Mouse (Mus musculus) CH12.LX (cell line): ENCODE results near the gene Golga1. TPM values are rescaled to one million over a fixed set of nuclear protein-coding genes. Genes with fewer than 3 reads are reported as not detected.

ENCODE experiments used
- DNase-seq: peaks from one replicate; pipeline ENCODE4 v3.0.0-alpha.2; 2013; ENCODE audit errors: extremely low read depth
- H3K27ac ChIP-seq: 2 replicates; pipeline ENCODE4 v1.5.1; 2012; ENCODE audit warnings: low read depth, mild to moderate bottlenecking, control low read depth, moderate library complexity; ENCODE audit not compliant: insufficient read depth
- H3K27me3 ChIP-seq: replicated peaks from 2 replicates; pipeline ENCODE3; 2012; ENCODE audit warnings: inconsistent platforms
- H3K36me3 ChIP-seq, 2 experiments: replicated peaks in 1 of 2; 2 replicates each; pipeline versions ENCODE3 to v1.6.1; 2012; ENCODE audit warnings: inconsistent platforms in 1 of 2, low read length in 1 of 2, mild to moderate bottlenecking in 1 of 2, mixed read lengths in 1 of 2, moderate library complexity in 1 of 2; ENCODE audit not compliant: control insufficient read depth in 1 of 2, insufficient read depth in 1 of 2
- H3K4me1 ChIP-seq, 2 experiments: 2 replicates each; pipeline ENCODE4 v1.6.1; 2012; ENCODE audit warnings: inconsistent platforms in 1 of 2, moderate library complexity in 1 of 2; ENCODE audit not compliant: insufficient read depth in 2 of 2, control insufficient read depth in 1 of 2
- H3K4me2 ChIP-seq: 2 replicates; pipeline ENCODE4 v1.6.1; 2012; ENCODE audit warnings: low read depth, mild to moderate bottlenecking, control low read depth; ENCODE audit not compliant: poor library complexity, insufficient read depth, severe bottlenecking
- H3K4me3 ChIP-seq, 3 experiments: fragments of 150-350 bp in 1 of 3; sonication (generic) in 1 of 3; replicated peaks in 1 of 3; 2 replicates each; pipeline versions ENCODE3 to v1.5.1; 2011 to 2012; ENCODE audit warnings: low read depth in 2 of 3, low read length in 2 of 3, mild to moderate bottlenecking in 2 of 3, moderate library complexity in 2 of 3, control low read depth in 1 of 3, improper control_type of control experiment in 1 of 3, inconsistent platforms in 1 of 3, mixed read lengths in 1 of 3; ENCODE audit not compliant: poor library complexity in 1 of 3
- H3K79me2 ChIP-seq: replicated peaks from 2 replicates; pipeline ENCODE4 v1.6.1; 2012; ENCODE audit warnings: mild to moderate bottlenecking, moderate library complexity; ENCODE audit not compliant: control insufficient read depth, poor library complexity, insufficient read depth, severe bottlenecking; ENCODE audit errors: extremely low read depth
- H3K9ac ChIP-seq: 2 replicates; pipeline ENCODE4 v1.6.1; 2012; ENCODE audit warnings: low read depth, mild to moderate bottlenecking, control low read depth, moderate library complexity; ENCODE audit not compliant: insufficient read depth
- H3K9me3 ChIP-seq: replicated peaks from 2 replicates; pipeline ENCODE3; 2012; ENCODE audit warnings: low read length, inconsistent platforms, mixed read lengths
- BHLHE40 ChIP-seq: IDR thresholded peaks from 2 replicates; pipeline ENCODE4 v1.6.1; 2011; ENCODE audit warnings: mild to moderate bottlenecking, low read depth, low read length, improper control_type of control experiment
- CHD1 ChIP-seq: IDR thresholded peaks from 2 replicates; pipeline ENCODE4 v1.6.1; 2012; ENCODE audit warnings: low read depth, low read length, improper control_type of control experiment, inconsistent platforms
- CHD2 ChIP-seq: IDR thresholded peaks from 2 replicates; pipeline ENCODE4 v1.6.1; 2011; ENCODE audit warnings: low read length, improper control_type of control experiment
- CTCF ChIP-seq, 2 experiments: IDR thresholded peaks in 1 of 2; conservative IDR thresholded peaks in 1 of 2; 2 replicates each; pipeline ENCODE4 v1.5.1; 2011 to 2012; ENCODE audit warnings: low read depth in 2 of 2, low read length in 2 of 2, improper control_type of control experiment in 1 of 2, inconsistent platforms in 1 of 2, mild to moderate bottlenecking in 1 of 2, moderate library complexity in 1 of 2
- E2F4 ChIP-seq: IDR thresholded peaks from 2 replicates; pipeline ENCODE4 v1.6.1; 2011; ENCODE audit warnings: low read depth, low read length, improper control_type of control experiment; ENCODE audit not compliant: insufficient replicate concordance
- ELF1 ChIP-seq: IDR thresholded peaks from 2 replicates; pipeline ENCODE4 v1.6.1; 2014; ENCODE audit warnings: low read depth, mild to moderate bottlenecking, inconsistent platforms, low read length, improper control_type of control experiment
- EP300 ChIP-seq: IDR thresholded peaks from 2 replicates; pipeline ENCODE4 v1.6.1; 2011; ENCODE audit warnings: low read length, improper control_type of control experiment
- ETS1 ChIP-seq: conservative IDR thresholded peaks from 2 replicates; pipeline ENCODE4 v1.6.1; 2012; ENCODE audit warnings: low read depth, mild to moderate bottlenecking, inconsistent platforms, low read length, improper control_type of control experiment, moderate library complexity
- GABPA ChIP-seq: IDR thresholded peaks from 2 replicates; pipeline ENCODE4 v1.6.1; 2012; ENCODE audit warnings: low read depth, low read length, improper control_type of control experiment, inconsistent platforms; ENCODE audit not compliant: insufficient replicate concordance
- HCFC1 ChIP-seq: IDR thresholded peaks from 2 replicates; pipeline ENCODE4 v1.6.1; 2012; ENCODE audit warnings: low read depth, mild to moderate bottlenecking, inconsistent platforms, low read length, improper control_type of control experiment
- IRF4 ChIP-seq: IDR thresholded peaks from 2 replicates; pipeline ENCODE4 v1.6.1; 2014; ENCODE audit warnings: low read depth, mild to moderate bottlenecking, inconsistent platforms, low read length, improper control_type of control experiment
- JUN ChIP-seq: IDR thresholded peaks from 2 replicates; pipeline ENCODE4 v1.6.1; 2011; ENCODE audit warnings: low read depth, mild to moderate bottlenecking, low read length, improper control_type of control experiment, moderate library complexity; ENCODE audit not compliant: insufficient read depth
- JUND ChIP-seq: conservative IDR thresholded peaks from 2 replicates; pipeline ENCODE4 v1.6.1; 2011; ENCODE audit warnings: low read depth, low read length, improper control_type of control experiment
- KAT2A ChIP-seq: IDR thresholded peaks from 2 replicates; pipeline ENCODE4 v1.6.1; 2012; ENCODE audit warnings: low read length, improper control_type of control experiment, inconsistent platforms; ENCODE audit not compliant: insufficient replicate concordance
- MAFK ChIP-seq: IDR thresholded peaks from 2 replicates; pipeline ENCODE4 v1.6.1; 2011; ENCODE audit warnings: low read length, improper control_type of control experiment; ENCODE audit not compliant: insufficient replicate concordance
- MAX ChIP-seq: IDR thresholded peaks from 2 replicates; pipeline ENCODE4 v1.6.1; 2011; ENCODE audit warnings: low read length, improper control_type of control experiment
- MAZ ChIP-seq: IDR thresholded peaks from 2 replicates; pipeline ENCODE4 v1.6.1; 2012; ENCODE audit warnings: low read depth, mild to moderate bottlenecking, inconsistent platforms, low read length, improper control_type of control experiment, moderate library complexity
- MEF2A ChIP-seq: IDR thresholded peaks from 2 replicates; pipeline ENCODE4 v1.6.1; 2014; ENCODE audit warnings: low read depth, mild to moderate bottlenecking, inconsistent platforms, low read length, improper control_type of control experiment, borderline replicate concordance
- MXI1 ChIP-seq: IDR thresholded peaks from 2 replicates; pipeline ENCODE4 v1.6.1; 2011; ENCODE audit warnings: mild to moderate bottlenecking, low read depth, low read length, improper control_type of control experiment
- MYC ChIP-seq: IDR thresholded peaks from 2 replicates; pipeline ENCODE4 v1.6.1; 2011; ENCODE audit warnings: low read depth, mild to moderate bottlenecking, improper control_type of control experiment, low read length
- NELFE ChIP-seq: IDR thresholded peaks from 2 replicates; pipeline ENCODE4 v1.6.1; 2011; ENCODE audit warnings: low read depth, low read length, improper control_type of control experiment
- NRF1 ChIP-seq: IDR thresholded peaks from 2 replicates; pipeline ENCODE4 v1.6.1; 2014; ENCODE audit warnings: low read depth, mild to moderate bottlenecking, inconsistent platforms, low read length, improper control_type of control experiment, moderate library complexity
- PAX5 ChIP-seq: IDR thresholded peaks from 2 replicates; pipeline ENCODE4 v1.6.1; 2012; ENCODE audit warnings: low read length, inconsistent platforms, mixed read lengths
- POLR2A ChIP-seq: IDR thresholded peaks from 2 replicates; pipeline ENCODE4 v1.6.1; 2011; ENCODE audit warnings: low read depth, mild to moderate bottlenecking, improper control_type of control experiment, low read length
- POLR2AphosphoS2 ChIP-seq: IDR thresholded peaks from 2 replicates; pipeline ENCODE4 v1.6.1; 2011; ENCODE audit warnings: low read depth, low read length, improper control_type of control experiment
- RAD21 ChIP-seq: IDR thresholded peaks from 2 replicates; pipeline ENCODE4 v1.6.1; 2011; ENCODE audit warnings: low read depth, mild to moderate bottlenecking, low read length, improper control_type of control experiment, moderate library complexity
- RCOR1 ChIP-seq: conservative IDR thresholded peaks from 2 replicates; pipeline ENCODE4 v1.6.1; 2012; ENCODE audit warnings: low read depth, mild to moderate bottlenecking, inconsistent platforms, low read length, improper control_type of control experiment
- SIN3A ChIP-seq: IDR thresholded peaks from 2 replicates; pipeline ENCODE4 v1.6.1; 2012; ENCODE audit warnings: low read length, improper control_type of control experiment, inconsistent platforms
- SMC3 ChIP-seq: IDR thresholded peaks from 2 replicates; pipeline ENCODE4 v1.6.1; 2011; ENCODE audit warnings: low read depth, low read length, improper control_type of control experiment
- TBP ChIP-seq: conservative IDR thresholded peaks from 2 replicates; pipeline ENCODE4 v1.6.1; 2011; ENCODE audit warnings: low read depth, low read length, improper control_type of control experiment
- TCF12 ChIP-seq: IDR thresholded peaks from 2 replicates; pipeline ENCODE4 v1.6.1; 2014; ENCODE audit warnings: low read depth, mild to moderate bottlenecking, inconsistent platforms, low read length, improper control_type of control experiment
- UBTF ChIP-seq: IDR thresholded peaks from 2 replicates; pipeline ENCODE4 v1.6.1; 2012; ENCODE audit warnings: low read depth, mild to moderate bottlenecking, inconsistent platforms, low read length, improper control_type of control experiment, moderate library complexity
- USF1 ChIP-seq: IDR thresholded peaks from 2 replicates; pipeline ENCODE4 v1.6.1; 2014; ENCODE audit warnings: low read depth, mild to moderate bottlenecking, inconsistent platforms, low read length, improper control_type of control experiment
- USF2 ChIP-seq: conservative IDR thresholded peaks from 2 replicates; pipeline ENCODE4 v1.6.1; 2011; ENCODE audit warnings: low read depth, low read length, improper control_type of control experiment
- ZC3H11A ChIP-seq: IDR thresholded peaks from 2 replicates; pipeline ENCODE4 v1.6.1; 2012; ENCODE audit warnings: low read depth, mild to moderate bottlenecking, inconsistent platforms, low read length, improper control_type of control experiment
- ZKSCAN1 ChIP-seq: IDR thresholded peaks from 2 replicates; pipeline ENCODE4 v1.6.1; 2012; ENCODE audit warnings: low read depth, inconsistent platforms, low read length, improper control_type of control experiment, borderline replicate concordance
- ZMIZ1 ChIP-seq: IDR thresholded peaks from 2 replicates; pipeline ENCODE4 v1.6.1; 2012; ENCODE audit warnings: low read depth, mild to moderate bottlenecking, inconsistent platforms, low read length, improper control_type of control experiment
- ZNF384 ChIP-seq: IDR thresholded peaks from 2 replicates; pipeline ENCODE4 v1.6.1; 2012; ENCODE audit warnings: low read depth, low read length, improper control_type of control experiment, inconsistent platforms
- dilution Hi-C: fragments of 300-500 bp; cut with MboI; formaldehyde crosslinking; loops from 2 replicates; pipeline ENCODE4 v1.14.3; 2020; ENCODE audit warnings: low sequenced_read_pairs; ENCODE audit not compliant: extremely low pct_unique_long_range_greater_than_20kb, extremely low pct_ligation_motif_present
- in situ Hi-C: fragments of 300-500 bp; cut with MboI; formaldehyde crosslinking; loops from 3 replicates; pipeline ENCODE4 v1.14.3; 2019; ENCODE audit warnings: low sequenced_read_pairs, low pct_ligation_motif_present, low pct_unique_long_range_greater_than_20kb, mixed read lengths
- polyA plus RNA-seq: library from polyadenylated mRNA; unstranded; fragments of >175 nt; gene quantifications from 2 replicates; pipeline ENCODE4 v1.2.1, GENCODE M21; 2012; ENCODE audit warnings: low read depth; ENCODE audit not compliant: insufficient read length
- total RNA-seq, 2 experiments: library from RNA; depleted of rRNA; stranded (reverse); fragments of 300-350 nt in 1 of 2; fragments of >200 nt in 1 of 2; gene quantifications; 2 replicates each; pipeline ENCODE4 v1.2.3; 2012 to 2014

Golga1 gene
- total RNA-seq (2012; rRNA removed) (7.8 and 8.8 TPM in 2 replicates), total RNA-seq (2014; rRNA removed) (8.2 and 8.6 TPM in 2 replicates), polyA plus RNA-seq (10.1 and 11.5 TPM in 2 replicates)

GRCm38 (mm10) chr2:39065400-39065987, at the start of gene Golga1:
TSS of gene Golga1 (minus strand) at chr2:39065541.
- Histone ChIP-seq H3K4me2 (peak within 1 kb of the TSS; percentile 84), H3K79me2 (peaks cover 11% of the 10 kb centered on the region), H3K4me1 (peaks cover 0 to 17% of the 10 kb centered on the region in 2 experiments; a peak in 2 of 4 replicates), H3K9me3 (no peaks in the 10 kb centered on the region), H3K27ac (peak within 1 kb of the TSS; percentile 71), H3K36me3 (peaks cover 3 to 27% of the 10 kb centered on the region in 2 experiments), H3K27me3 (no peaks in the 10 kb centered on the region), H3K9ac (peak within 1 kb of the TSS; percentile 92), H3K4me3 (peak within 1 kb of the TSS; percentile 83 to 95 (median 86))
- dilution Hi-C loops: no loop called here
- no peak for TF ChIP-seq SMC3
- TF ChIP-seq USF1: no peak; the same call in 1 of the 2 replicates
- TF ChIP-seq BHLHE40: peak; percentile 86
- peak; percentile 68 for TF ChIP-seq MEF2A
- TF ChIP-seq CHD2: no peak; the same call in 1 of the 2 replicates
- TF ChIP-seq HCFC1: peak; percentile 88
- TF ChIP-seq KAT2A: peak; percentile 90; the same call in 1 of the 2 replicates
- TF ChIP-seq ZMIZ1: peak; percentile 88
- no peak for TF ChIP-seq RCOR1
- TF ChIP-seq UBTF: peak; percentile 92; the same call in 1 of the 2 replicates
- TF ChIP-seq MYC: peak; percentile 66; the same call in 1 of the 2 replicates
- peak; percentile 92 for TF ChIP-seq MXI1
- no peak for TF ChIP-seq JUND
- TF ChIP-seq MAFK: no peak
- TF ChIP-seq PAX5: no peak
- TF ChIP-seq POLR2AphosphoS2: peak; percentile 93
- TF ChIP-seq CTCF (conservative IDR thresholded peaks at IDR 0.05 in 1 of 2, IDR thresholded peaks at IDR 0.05 in 1 of 2; ENCODE audit: low read depth in 2 of 2, low read length in 2 of 2): no peak
- TF ChIP-seq IRF4: peak; percentile 53
- TF ChIP-seq MAZ: peak; percentile 99
- TF ChIP-seq POLR2A: peak; percentile 94
- TF ChIP-seq ELF1: peak; percentile 96
- peak; percentile 89 for TF ChIP-seq SIN3A
- peak; percentile 100 for TF ChIP-seq NRF1
- TF ChIP-seq ZC3H11A: no peak
- no peak for TF ChIP-seq EP300
- TF ChIP-seq ZKSCAN1: no peak
- no peak; the same call in 1 of the 2 replicates for TF ChIP-seq GABPA
- peak; percentile 92 for TF ChIP-seq TCF12
- peak; percentile 75; the same call in 1 of the 2 replicates for TF ChIP-seq MAX
- no peak for TF ChIP-seq CHD1
- TF ChIP-seq E2F4: peak; percentile 50; the same call in 1 of the 2 replicates
- no peak for TF ChIP-seq RAD21
- no peak for TF ChIP-seq JUN
- peak; percentile 95 for TF ChIP-seq NELFE
- TF ChIP-seq USF2: no peak
- TF ChIP-seq ZNF384: peak; percentile 31; the same call in 1 of the 2 replicates
- no peak for TF ChIP-seq TBP
- TF ChIP-seq ETS1: peak; percentile 29; the same call in 1 of the 2 replicates
- in situ Hi-C loops: no loop called here
- DNase-seq: peak; percentile 89
